Mouse (Mus musculus): ENCODE data around the gene Lysmd3. TPM values are rescaled to one million over a fixed set of nuclear protein-coding genes. Genes with fewer than 3 reads are reported as not detected.
"Not testable (repeated sequence)": the region's sequence is repeated elsewhere in the genome, so short reads cannot be mapped to it uniquely, and the experiment has no call there.

Gene Lysmd3
- polyA plus RNA-seq, 1 experiment from 2014 or later: 17.9 TPM

DNA sequence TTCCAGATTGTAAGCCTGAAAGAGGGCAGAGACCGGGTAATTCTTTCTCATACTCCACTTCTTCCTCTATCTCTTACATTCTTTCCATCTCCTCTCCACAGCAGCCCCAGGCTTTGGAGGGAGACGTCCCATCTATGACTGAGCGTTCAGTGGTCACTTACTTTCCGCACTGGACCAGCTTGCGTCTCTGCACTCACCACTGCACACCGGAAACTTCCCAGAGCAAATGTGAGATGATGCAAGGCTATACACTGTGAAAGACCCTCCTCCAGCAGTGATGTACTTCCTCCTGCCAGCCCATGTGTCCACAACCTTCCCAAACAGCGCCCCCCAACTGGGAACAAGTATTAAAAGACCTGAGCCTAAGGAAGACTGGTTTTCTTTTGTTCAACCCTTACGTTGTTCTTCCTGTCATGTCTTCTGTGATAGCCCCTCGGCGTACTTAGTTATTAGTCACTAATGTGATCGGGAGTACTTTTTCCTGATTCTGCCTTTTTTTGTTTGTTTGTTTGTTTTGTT lies 13.4 kb upstream of the Lysmd3 start:
- H3K27ac ChIP-seq: no peak overlapping the region
- H3K27me3 ChIP-seq (replicated peaks): no peaks in the 10 kb centered on the region
- no peaks in the 10 kb centered on the region for H3K9me3 ChIP-seq
- no peak overlapping the region for H3K4me3 ChIP-seq
- H3K4me1 ChIP-seq: peaks cover 12% of the 10 kb centered on the region; the same call in 1 of the 2 replicates
- H3K4me2 ChIP-seq: no peak overlapping the region
- H3K36me3 ChIP-seq (replicated peaks): no peaks in the 10 kb centered on the region
- WGBS: 88% methylated on average over 11 of the region's 11 CpGs
- ATAC-seq (replicated peaks): no peak
- no peak overlapping the region for H3K9ac ChIP-seq

DNA sequence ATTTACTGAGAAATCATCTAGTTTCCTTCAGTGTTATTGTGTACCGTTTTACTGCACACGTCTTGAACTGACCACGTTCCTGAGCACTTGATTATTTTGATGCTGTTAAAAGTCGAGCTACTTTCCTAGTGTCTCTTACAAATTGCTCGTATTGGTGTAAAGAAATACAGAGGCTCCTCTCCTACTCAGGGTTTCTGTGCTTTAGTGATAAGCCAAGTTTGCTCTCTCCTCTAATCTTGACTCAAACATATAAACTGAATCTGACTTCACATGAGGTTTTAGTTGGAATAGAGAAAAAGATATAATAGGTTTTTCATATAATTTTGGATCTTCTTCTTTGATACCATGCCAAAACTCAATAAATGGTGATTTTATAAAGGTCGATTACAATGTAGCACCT lies 11.1 kb upstream of the Lysmd3 start:
- 88% methylated on average over 6 of the region's 6 CpGs for WGBS
- no peak overlapping the region for H3K27ac ChIP-seq

DNA sequence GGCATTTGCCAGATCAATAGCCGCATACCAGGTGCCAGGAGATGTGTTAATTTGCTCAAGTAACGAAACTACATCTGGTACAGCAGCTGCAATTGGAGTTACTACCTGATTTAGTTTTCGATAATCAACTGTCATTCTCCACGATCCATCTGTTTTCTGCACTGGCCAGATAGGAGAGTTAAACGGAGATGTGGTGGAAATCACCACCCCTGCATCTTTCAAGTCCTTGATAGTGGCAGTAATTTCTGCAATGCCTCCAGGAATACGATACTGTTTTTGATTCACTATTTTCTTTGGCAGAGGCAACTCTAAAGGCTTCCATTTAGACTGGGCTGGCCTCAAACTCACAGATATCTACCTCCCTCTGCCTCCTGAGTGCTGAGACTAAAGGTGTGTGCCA lies 7.1 kb upstream of the Lysmd3 start:
- 81% methylated on average over 5 of the region's 6 CpGs for WGBS
- not testable (repeated sequence) for H3K9me3 ChIP-seq; H3K27ac ChIP-seq; H3K4me2 ChIP-seq; ATAC-seq (replicated peaks); H3K4me3 ChIP-seq; H3K9ac ChIP-seq; H3K27me3 ChIP-seq (replicated peaks); H3K4me1 ChIP-seq; H3K36me3 ChIP-seq (replicated peaks)

More for the DNA sequence above, 11.1 kb upstream of the Lysmd3 start:
- H3K4me1 ChIP-seq: peaks cover 9% of the 10 kb centered on the region; the same call in 1 of the 2 replicates
- ATAC-seq (replicated peaks): no peak
- no peak overlapping the region for H3K4me2 ChIP-seq
- H3K36me3 ChIP-seq (replicated peaks): no peaks in the 10 kb centered on the region
- no peak overlapping the region for H3K9ac ChIP-seq
- no peaks in the 10 kb centered on the region for H3K27me3 ChIP-seq (replicated peaks)
- no peak overlapping the region for H3K4me3 ChIP-seq
- H3K9me3 ChIP-seq: no peaks in the 10 kb centered on the region

DNA sequence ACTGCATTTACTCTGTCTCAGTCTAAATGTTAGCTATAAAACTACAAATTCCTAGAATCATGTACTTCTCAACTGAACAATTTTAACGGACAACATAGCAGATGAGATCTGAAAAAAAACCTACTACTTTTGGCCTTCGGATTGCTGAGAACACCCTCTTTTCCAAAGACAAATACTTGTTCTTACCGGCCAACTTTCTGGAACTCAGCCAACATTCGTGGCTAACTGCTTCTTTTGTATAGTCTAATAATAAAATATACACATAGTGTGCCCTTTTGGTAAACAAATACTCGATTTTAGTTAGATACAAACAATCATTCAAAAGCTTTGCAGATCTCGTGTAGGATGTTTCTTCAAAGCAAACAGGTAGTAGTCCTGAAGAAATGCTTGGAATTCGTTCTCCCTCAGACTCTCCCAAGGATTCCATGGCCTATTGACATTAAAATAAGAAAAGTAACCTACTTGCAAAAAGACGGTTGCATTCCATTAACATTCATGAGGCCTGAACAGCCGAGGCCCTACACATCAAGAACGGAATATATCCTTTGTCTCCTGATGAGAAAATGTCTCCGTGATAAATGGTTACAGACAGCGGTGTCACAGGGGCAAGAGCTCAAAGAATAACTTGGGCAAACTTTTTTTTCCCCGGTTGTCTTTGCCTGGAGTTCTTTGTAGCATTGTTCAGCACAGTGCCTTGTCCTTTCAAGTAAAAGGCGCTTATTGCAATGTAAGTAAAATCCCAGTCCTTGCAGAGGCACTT lies 1.2 kb upstream of the Lysmd3 start:
- Histone ChIP-seq H3K9ac (no peak overlapping the region), H3K9me3 (no peaks in the 10 kb centered on the region), H3K27me3 (replicated peaks) (no peaks in the 10 kb centered on the region), H3K4me3 (peak overlapping the region; percentile 83), H3K36me3 (replicated peaks) (no peaks in the 10 kb centered on the region), H3K4me2 (peak overlapping the region; percentile 71), H3K4me1 (peaks cover 21% of the 10 kb centered on the region), H3K27ac (peak overlapping the region; percentile 88; the same call in 1 of the 2 replicates)
- ATAC-seq (replicated peaks): no peak
- 4% methylated on average over 14 of the region's 14 CpGs for WGBS

DNA sequence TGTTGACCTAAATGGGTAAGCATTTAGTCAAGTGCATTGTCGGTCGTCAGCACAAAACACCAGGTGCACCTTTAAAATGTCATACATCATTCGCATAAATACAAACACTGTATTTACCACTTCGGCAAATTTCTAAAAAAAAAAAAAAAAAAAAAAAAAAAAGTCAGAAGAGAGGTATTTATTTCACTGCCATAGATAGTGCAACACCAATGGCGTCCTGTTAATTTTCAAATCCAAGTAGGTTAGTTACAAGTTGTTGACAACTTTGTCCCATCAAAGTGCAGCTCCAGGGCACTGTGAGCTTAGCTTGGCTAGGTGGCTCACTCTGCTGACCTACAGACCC lies 484 bp upstream of the Lysmd3 start:
- no peak for ATAC-seq (replicated peaks)
- WGBS: 3% methylated on average over 5 of the region's 5 CpGs
- H3K9me3 ChIP-seq: no peaks in the 10 kb centered on the region
- no peaks in the 10 kb centered on the region for H3K36me3 ChIP-seq (replicated peaks)
- peak overlapping the region; percentile 83 for H3K4me3 ChIP-seq
- H3K27me3 ChIP-seq (replicated peaks): no peaks in the 10 kb centered on the region
- H3K4me1 ChIP-seq: peaks cover 21% of the 10 kb centered on the region
- H3K9ac ChIP-seq: peak overlapping the region; percentile 44
- H3K27ac ChIP-seq: peak overlapping the region; percentile 88
- peak overlapping the region; percentile 71 for H3K4me2 ChIP-seq

DNA sequence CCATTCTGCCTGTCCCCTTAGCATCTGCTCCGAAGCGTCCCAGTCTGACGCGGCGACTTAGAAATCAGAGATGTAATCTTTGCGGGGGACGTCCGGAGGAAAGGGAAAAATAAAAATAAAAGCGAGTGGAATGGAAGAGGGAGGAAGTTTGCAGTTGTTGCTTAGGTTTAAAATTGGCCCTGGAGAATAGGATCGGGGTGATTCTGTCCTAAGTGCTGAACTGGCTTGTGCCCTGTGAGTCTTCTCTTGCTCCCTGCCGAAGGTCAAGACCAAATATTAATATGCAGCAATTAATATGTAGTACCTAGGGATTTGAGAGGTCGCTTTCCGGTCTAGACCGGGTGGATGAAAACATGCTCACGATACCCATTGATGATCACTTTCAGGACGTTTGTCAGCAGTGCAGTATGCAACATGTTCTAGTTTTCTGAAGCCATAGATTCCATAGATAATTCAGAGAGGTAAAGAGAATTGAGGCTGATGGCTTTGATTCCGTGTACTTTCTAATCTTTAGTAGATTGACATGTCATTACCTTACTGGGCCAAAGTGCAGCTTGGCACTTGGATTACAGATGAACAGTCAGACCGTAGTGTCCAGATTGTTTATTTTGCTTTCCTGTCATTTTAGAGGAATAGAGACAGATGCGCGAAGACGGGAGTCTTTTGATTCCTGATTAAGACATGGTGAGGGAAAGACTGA lies 740 bp downstream of the Lysmd3 start:
- Histone ChIP-seq H3K36me3 (replicated peaks) (no peaks in the 10 kb centered on the region), H3K9ac (peak overlapping the region; percentile 72), H3K4me1 (peaks cover 21% of the 10 kb centered on the region), H3K4me3 (peak overlapping the region; percentile 83), H3K27ac (peak overlapping the region; percentile 88), H3K9me3 (no peaks in the 10 kb centered on the region), H3K4me2 (peak overlapping the region; percentile 71), H3K27me3 (replicated peaks) (no peaks in the 10 kb centered on the region)
- peak; percentile 28 for ATAC-seq (replicated peaks)
- WGBS: 5% methylated on average over 21 of the region's 21 CpGs

DNA sequence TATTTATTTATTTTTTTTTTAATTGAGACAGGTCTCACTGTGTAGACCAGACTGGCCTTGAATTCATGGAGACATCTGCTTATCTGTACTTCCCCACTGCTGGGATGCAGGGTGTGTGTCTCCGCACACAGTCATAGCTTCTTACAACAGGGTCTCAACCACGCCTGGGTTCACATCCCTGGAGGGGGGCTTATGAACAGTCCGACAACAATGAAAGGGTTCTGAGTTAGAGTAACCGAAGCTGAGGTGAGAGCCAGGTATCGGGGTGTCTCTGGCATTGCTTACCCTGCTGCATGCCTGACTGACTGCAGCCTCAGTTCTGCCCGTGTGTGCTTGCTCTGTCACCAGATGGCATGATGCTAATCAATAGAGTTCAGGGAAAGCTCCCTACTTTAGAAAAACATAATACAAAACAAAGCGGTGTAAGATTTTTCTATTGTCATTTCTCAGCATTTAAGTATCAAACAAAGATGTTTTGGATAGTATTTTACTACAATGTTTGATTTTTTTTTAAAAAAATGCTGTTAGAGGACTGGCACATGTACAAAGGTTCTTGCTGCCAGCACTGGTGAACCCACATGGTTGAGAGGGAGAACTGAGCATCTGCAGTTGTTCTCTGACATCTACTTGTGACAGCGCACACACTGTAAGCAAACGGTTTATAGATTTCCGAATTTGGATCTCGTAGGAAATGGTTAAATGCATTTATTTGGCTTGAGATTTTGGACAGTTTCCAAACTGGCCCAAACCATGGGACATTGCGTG lies 6.3 kb downstream of the Lysmd3 start:
- Histone ChIP-seq H3K4me2 (no peak overlapping the region), H3K4me3 (no peak overlapping the region), H3K27ac (no peak overlapping the region), H3K36me3 (replicated peaks) (peaks cover 12% of the 10 kb centered on the region; the same call in 1 of the 2 replicates), H3K9me3 (no peaks in the 10 kb centered on the region), H3K27me3 (replicated peaks) (no peaks in the 10 kb centered on the region), H3K9ac (no peak overlapping the region), H3K4me1 (peaks cover 8% of the 10 kb centered on the region)
- 83% methylated on average over 12 of the region's 12 CpGs for WGBS
- ATAC-seq (replicated peaks): peak; percentile 45; the same call in 1 of the 2 replicates

DNA sequence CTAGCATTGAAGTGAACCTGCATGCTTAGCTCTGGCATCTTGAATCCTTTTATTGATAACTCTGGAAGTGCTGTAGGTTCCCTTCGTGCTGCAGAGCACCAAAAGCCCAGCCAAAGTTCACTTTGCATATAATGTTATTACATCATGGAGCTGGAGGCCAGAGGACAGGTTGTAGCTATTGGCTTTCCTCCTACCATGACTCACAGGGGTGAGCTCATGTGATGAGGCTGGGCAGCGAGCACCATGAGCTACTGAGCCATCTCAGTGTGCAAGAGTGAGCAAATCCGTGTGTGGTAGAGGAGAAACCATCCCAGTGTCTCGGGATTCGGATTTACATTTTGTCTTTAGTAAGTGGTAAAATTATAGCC lies 6.9 kb downstream of the Lysmd3 start:
- H3K4me2 ChIP-seq: no peak overlapping the region
- H3K9me3 ChIP-seq: no peaks in the 10 kb centered on the region
- no peak overlapping the region for H3K9ac ChIP-seq
- H3K36me3 ChIP-seq (replicated peaks): peaks cover 17% of the 10 kb centered on the region
- no peaks in the 10 kb centered on the region for H3K27me3 ChIP-seq (replicated peaks)
- no peak overlapping the region for H3K4me3 ChIP-seq
- ATAC-seq (replicated peaks): no peak
- no peak overlapping the region for H3K27ac ChIP-seq
- H3K4me1 ChIP-seq: peaks cover 4% of the 10 kb centered on the region
- WGBS: 96% methylated on average over 5 of the region's 5 CpGs

DNA sequence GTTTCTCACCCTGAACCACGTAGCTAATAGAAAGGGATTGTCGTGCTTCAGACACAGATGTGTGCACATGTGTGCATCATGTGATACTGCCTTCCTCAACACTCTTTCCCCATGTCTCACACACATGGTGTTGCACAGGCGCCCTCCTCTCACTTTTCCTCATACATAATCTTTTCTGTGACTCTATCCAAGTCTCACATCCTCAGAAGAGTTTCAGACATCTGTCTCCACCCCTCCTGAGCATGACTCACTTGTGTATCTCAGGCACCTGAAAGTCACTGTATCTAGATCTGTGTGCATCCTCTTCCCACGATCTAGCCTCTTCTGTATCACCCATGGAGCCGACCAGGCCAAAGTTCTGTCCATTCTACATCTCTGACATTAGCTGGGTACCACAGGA lies 10.2 kb downstream of the Lysmd3 start:
- Histone ChIP-seq H3K27me3 (replicated peaks) (no peaks in the 10 kb centered on the region), H3K9ac (no peak overlapping the region)
- 93% methylated on average over 5 of the region's 5 CpGs for WGBS

DNA sequence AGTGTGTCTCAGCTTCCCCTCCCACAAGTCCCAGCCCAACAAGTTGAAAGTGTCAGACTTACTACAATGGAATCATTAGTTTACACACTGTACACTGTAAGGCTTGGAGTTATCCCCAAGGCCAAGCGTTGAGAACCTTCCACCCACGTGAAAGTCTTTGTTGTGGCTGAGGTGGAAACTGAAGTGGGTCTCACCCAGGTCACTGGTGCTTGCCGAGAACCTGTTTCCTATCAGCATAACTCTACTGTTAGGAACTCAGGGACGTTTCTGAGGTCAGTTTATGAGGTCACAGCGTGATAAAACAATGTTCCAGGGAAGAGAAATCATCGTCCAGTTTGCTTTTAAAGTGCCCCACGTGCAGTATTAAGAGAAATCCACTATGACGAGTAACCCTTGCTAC lies 17.9 kb downstream of the Lysmd3 start:
- Histone ChIP-seq H3K9ac (no peak overlapping the region), H3K4me1 (no peaks in the 10 kb centered on the region), H3K27ac (no peak overlapping the region), H3K9me3 (no peaks in the 10 kb centered on the region), H3K36me3 (replicated peaks) (peaks cover 4% of the 10 kb centered on the region; the same call in 1 of the 2 replicates), H3K4me3 (no peak overlapping the region), H3K27me3 (replicated peaks) (no peaks in the 10 kb centered on the region), H3K4me2 (no peak overlapping the region)
- 89% methylated on average over 8 of the region's 8 CpGs for WGBS
- ATAC-seq (replicated peaks): no peak

More for the DNA sequence above, 10.2 kb downstream of the Lysmd3 start:
- no peak overlapping the region for H3K4me2 ChIP-seq
- peaks cover 27% of the 10 kb centered on the region for H3K36me3 ChIP-seq (replicated peaks)
- no peak overlapping the region for H3K27ac ChIP-seq
- H3K4me1 ChIP-seq: no peaks in the 10 kb centered on the region; the same call in 1 of the 2 replicates
- ATAC-seq (replicated peaks): no peak
- H3K9me3 ChIP-seq: no peaks in the 10 kb centered on the region
- H3K4me3 ChIP-seq: no peak overlapping the region

DNA sequence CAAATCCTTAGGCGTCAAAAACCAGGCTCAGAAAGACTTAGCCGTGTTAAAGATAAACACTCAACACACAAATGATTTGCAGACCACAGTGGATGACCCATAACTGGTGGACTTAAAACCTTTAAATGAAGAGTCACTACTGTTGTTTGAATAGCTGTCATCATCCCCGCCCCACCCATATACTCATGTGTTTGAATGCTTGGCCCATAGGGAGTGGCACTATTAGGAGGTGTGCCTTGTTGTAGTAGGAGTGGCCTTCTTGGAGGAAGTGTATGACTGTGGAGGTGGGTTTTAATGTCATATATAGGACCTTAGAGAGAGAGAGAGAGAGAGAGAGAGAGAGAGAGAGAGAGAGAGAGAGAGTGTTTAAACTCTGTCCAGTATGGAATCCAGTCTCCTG lies 25.6 kb downstream of the Lysmd3 start:
- no peak overlapping the region for H3K4me3 ChIP-seq
- no peak overlapping the region for H3K27ac ChIP-seq
- H3K36me3 ChIP-seq (replicated peaks): no peaks in the 10 kb centered on the region
- H3K9me3 ChIP-seq: no peaks in the 10 kb centered on the region
- H3K4me1 ChIP-seq: no peaks in the 10 kb centered on the region
- no peak overlapping the region for H3K9ac ChIP-seq
- ATAC-seq (replicated peaks): no peak
- no peak overlapping the region for H3K4me2 ChIP-seq
- WGBS: 92% methylated on average over 3 of the region's 3 CpGs
- no peaks in the 10 kb centered on the region for H3K27me3 ChIP-seq (replicated peaks)

DNA sequence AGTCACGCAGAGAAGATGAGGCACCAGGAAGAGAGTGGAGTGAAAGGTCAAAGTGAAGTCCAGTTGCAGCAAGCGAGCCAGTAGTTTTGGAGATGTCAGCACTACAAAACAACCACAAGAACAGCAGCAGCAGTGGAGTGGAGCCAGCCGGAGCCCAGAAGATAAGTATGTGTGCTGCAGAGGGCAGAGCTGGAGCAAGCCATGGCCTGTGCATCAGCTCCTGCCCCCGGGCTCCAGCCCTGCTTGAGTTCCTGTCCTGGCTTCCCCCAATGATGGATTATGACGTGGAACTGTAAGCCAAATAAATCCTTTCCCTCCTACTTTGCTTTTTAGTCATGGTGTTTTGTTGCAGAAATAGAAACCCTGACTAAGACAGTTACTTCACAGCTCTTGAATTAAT lies 26.8 kb downstream of the Lysmd3 start:
- no peak for ATAC-seq (replicated peaks)
- Histone ChIP-seq H3K27me3 (replicated peaks) (no peaks in the 10 kb centered on the region), H3K4me3 (no peak overlapping the region), H3K27ac (no peak overlapping the region), H3K9ac (no peak overlapping the region), H3K36me3 (replicated peaks) (no peaks in the 10 kb centered on the region), H3K4me2 (no peak overlapping the region), H3K4me1 (no peaks in the 10 kb centered on the region), H3K9me3 (no peaks in the 10 kb centered on the region)
- WGBS: 84% methylated on average over 5 of the region's 5 CpGs

All from midbrain, embryonic 15.5 days (tissue).